Mouse (Mus musculus) gastrocnemius, postnatal 14 days (tissue): ENCODE data around the gene Baz2b. TPM values are rescaled to one million over a fixed set of nuclear protein-coding genes. Genes with fewer than 3 reads are reported as not detected.

Experiments
- DNase-seq: peaks from one replicate; pipeline ENCODE4 v3.0.0; 2021; ENCODE audit warnings: mixed read lengths
- intact Hi-C: fragments of 180-260 bp; cut with DNase I; formaldehyde crosslinking; loops from one replicate; pipeline ENCODE4 v1.15.1; 2025; ENCODE audit warnings: low total_unique reads
- total RNA-seq, 2 experiments: library from RNA; stranded (reverse); gene quantifications; 2 replicates each; pipeline ENCODE4 v1.2.3; 2021

Baz2b gene
- total RNA-seq, 2 experiments from 2014 or later = 31.2 to 34.9 TPM

- no peak for DNase-seq
- intact Hi-C loops = no loop called here
These were observed 230.0 kb downstream of the Baz2b start for GRCm38 (mm10) chr2:59979488-59980220.

GRCm38 (mm10) chr2:59976680-59977079 is 233.0 kb downstream of the Baz2b start:
- DNase-seq = no peak

DNA sequence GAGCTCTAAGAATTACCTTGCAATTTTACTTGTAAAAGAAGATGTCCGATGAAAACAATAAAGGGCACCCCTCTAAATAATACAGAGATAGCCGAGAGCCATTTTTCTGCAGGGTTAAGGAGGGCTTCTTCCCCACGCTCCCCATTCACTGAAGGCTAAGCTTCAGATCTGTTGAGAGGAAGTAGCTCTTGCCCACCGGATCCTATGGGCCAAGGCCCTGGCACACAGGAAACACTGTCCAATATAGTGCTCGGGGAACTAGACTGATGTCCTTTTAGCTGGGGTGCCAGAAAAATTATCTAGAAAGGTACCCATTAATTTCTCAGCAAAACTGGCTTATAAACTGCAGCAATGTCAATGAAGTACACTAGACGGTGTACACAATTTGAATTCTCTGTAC is 233.9 kb downstream of the Baz2b start:
- no peak for DNase-seq

More at GRCm38 (mm10) chr2:59976680-59977079, 233.0 kb downstream of the Baz2b start:
- intact Hi-C loops = no loop called here

DNA sequence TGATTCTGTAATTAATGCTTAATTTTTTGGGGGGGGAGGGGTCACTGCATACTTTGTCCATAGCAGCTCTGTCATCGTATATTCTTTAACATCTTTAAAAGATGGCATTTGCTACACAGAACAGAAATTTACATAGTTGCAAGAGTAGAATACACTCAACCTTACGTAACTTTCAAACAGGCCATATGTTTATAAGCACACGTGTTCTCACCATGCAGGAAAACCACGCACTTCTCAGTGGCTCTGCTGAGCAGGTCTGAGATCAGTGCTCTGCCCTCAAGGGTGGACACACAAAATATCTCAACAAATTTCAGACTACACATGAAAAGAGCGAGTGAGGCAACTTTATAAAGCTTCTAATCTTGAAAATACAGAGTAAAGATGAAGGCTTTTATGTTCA is 235.7 kb downstream of the Baz2b start:
- DNase-seq = no peak
- intact Hi-C loops = no loop called here

More for the DNA sequence above, 233.9 kb downstream of the Baz2b start:
- intact Hi-C loops = no loop called here

GRCm38 (mm10) chr2:59973104-59973641 is 236.5 kb downstream of the Baz2b start:
- intact Hi-C loops = no loop called here

DNA sequence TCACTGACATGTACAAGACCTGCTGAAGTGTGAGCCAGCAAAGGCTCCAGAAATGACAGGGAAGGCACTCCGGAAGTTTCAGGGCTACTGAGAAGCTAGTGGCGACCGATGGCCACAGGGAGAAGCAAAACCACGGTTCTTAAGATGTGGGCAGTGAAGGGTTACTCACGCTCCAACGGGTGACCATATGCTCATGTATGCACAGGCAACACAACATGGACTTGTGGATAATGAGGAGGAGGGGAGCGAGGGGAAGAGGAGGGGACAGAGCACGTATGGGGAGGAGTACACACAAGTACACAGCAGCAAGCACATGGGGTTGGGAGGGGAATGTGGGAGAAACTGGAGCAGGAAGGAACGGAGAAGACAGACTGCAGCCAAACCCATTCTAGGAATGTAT is 239.1 kb downstream of the Baz2b start:
- no peak for DNase-seq
- intact Hi-C loops = no loop called here

More at GRCm38 (mm10) chr2:59973104-59973641, 236.5 kb downstream of the Baz2b start:
- no peak for DNase-seq

DNA sequence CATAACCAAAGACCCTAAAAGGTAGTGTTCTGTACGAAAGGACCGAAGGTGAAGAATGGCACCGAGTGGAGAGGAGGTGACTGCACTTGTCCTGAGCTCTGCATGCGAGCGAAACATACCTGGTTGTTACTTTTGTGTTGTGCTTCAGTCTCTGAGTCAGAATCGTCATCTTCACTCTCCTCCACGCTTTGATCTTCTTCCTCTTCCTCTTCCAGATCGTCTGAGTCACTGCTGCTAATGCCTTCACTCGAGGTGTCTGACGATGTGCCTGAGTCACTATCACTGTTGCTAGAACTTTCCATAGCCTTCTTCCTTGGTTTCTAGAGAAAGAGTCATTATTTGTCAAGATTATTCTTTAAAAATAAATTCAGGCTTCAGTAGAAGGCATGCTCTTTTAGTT is 240.5 kb downstream of the Baz2b start:
- intact Hi-C loops = loop anchor here (10.0 kb wide), 1 partner anchor 236 kb away; the partner anchor contains the start of genes Baz2b and March7

GRCm38 (mm10) chr2:59968593-59968992 is 241.0 kb downstream of the Baz2b start:
- intact Hi-C loops = loop anchor here (10.0 kb wide), 1 partner anchor 236 kb away; the partner anchor contains the start of genes Baz2b and March7
- no peak for DNase-seq

More for the DNA sequence above, 240.5 kb downstream of the Baz2b start:
- no peak for DNase-seq

DNA sequence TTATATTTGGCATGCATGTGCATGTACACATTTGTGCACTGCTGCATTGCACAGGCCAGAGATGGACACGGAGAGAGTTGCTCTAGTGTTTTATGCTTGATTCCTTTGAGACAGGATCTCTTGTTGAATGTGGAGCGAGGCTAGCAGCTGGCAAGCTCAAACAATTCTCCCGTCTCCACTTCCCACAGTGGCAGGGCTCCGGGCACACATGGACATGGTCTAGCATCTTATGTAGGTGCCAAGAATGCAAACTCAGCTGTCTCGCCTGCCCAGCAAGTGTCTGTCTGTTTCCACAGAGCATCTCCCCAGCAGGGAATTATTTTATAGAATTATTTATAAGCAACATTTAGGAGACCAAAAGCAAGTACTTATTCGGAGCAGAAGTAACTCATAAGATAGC is 243.2 kb downstream of the Baz2b start:
- intact Hi-C loops = loop anchor here (10.0 kb wide), 1 partner anchor 238 kb away; the partner anchor contains the start of genes Baz2b and March7
- DNase-seq = peak; percentile 21

DNA sequence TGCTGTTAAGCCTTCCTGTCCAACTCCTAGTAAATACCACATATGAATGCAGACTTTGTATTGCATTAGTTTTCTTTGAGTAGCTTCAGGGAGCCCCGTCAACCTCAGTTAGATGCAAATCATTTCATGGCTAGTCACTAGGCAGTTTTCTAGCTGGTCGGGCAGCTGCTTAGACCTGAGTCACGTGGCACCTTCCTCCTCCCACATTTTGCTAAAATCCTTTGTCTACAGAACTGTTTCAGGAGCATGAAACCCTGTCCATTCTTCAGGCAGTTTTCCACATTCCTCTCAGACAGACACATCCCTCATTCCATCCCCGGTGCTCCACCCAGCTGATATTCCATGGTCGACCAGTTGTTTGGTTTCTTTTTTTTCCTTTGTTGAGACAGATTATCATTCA is 246.6 kb downstream of the Baz2b start:
- no peak for DNase-seq
- intact Hi-C loops = loop anchor here (10.0 kb wide), 1 partner anchor 242 kb away; the partner anchor contains the start of genes Baz2b and March7

GRCm38 (mm10) chr2:59962579-59962978 is 247.1 kb downstream of the Baz2b start:
- no peak for DNase-seq
- intact Hi-C loops = loop anchor here (10.0 kb wide), 1 partner anchor 242 kb away; the partner anchor contains the start of genes Baz2b and March7

GRCm38 (mm10) chr2:59960495-59960772 is 249.2 kb downstream of the Baz2b start:
- intact Hi-C loops = loop anchor here (10.0 kb wide), 1 partner anchor 244 kb away; the partner anchor contains the start of genes Baz2b and March7
- DNase-seq = no peak

GRCm38 (mm10) chr2:59959668-59960494 is 249.8 kb downstream of the Baz2b start:
- intact Hi-C loops = loop anchor here (10.0 kb wide), 1 partner anchor 245 kb away; the partner anchor contains the start of genes Baz2b and March7
- DNase-seq = no peak

DNA sequence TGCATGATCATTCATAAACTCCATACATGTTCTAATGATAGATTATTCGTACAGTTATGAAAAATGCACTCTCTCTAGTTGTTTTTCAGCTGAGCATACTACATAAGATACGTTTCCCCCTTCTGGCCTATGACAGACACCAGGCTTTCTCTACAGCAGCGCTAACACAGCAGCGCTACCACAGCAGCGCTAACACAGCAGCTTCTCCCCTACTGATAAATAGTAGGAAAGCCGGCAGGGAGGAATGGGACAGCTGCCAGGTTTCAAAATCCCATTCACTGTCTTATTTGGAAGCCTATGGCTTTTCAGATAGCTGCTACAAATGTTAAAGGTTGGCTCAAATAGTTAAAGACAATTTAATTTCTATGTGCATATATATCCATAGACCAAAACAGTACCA is 251.1 kb downstream of the Baz2b start:
- intact Hi-C loops = no loop called here
- DNase-seq = no peak

DNA sequence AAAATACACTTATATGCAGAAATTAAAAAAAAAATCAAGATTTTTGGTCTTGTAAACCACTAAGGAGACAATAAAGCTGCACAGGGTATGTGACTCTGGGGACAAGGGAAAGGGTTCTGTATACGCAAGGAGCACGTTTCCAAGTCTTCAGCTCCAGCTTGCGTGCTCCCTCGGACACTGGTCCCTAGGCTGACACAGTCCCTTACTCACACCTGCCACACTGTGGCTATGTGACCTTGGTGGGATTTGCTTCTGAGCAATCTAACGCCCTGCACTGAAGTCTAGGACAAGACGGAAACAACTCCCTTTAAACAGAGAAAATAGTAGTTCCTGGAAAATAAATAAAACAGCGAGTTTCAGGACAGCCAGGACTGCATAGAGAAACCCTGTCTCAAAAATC is 253.7 kb downstream of the Baz2b start:
- intact Hi-C loops = no loop called here
- DNase-seq = no peak

DNA sequence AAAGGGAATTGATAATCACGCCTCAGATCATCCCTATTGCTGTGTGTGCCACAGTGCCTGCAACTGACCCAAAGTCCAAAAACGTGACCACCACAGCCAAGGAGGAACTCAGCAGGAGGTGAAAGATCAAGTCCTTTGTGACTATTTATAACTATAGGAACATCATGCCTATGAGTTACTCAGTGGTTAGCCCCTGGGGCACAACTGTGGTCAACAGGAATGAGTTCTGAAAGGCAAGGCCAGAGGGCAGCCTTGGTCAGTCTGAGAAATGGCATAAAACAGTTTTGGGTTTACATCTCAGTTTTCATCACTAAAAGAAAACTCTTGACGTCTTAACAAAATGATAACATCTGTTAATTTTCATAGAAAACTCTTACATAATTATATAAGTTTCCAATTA is 254.8 kb downstream of the Baz2b start:
- intact Hi-C loops = no loop called here
- no peak for DNase-seq

GRCm38 (mm10) chr2:59952286-59953014 is 257.2 kb downstream of the Baz2b start:
- intact Hi-C loops = no loop called here
- DNase-seq = no peak

- intact Hi-C loops = no loop called here
- DNase-seq = no peak
These were observed 257.9 kb downstream of the Baz2b start for GRCm38 (mm10) chr2:59951706-59952105.

GRCm38 (mm10) chr2:59951127-59951526 is 258.5 kb downstream of the Baz2b start:
- DNase-seq = no peak
- intact Hi-C loops = no loop called here
